Mouse (Mus musculus): Measurements from ENCODE around the gene Cdh20. TPM values are rescaled to one million over a fixed set of nuclear protein-coding genes. Genes with fewer than 3 reads are reported as not detected.

Cdh20 gene
- total and polyA plus RNA-seq, 3 experiments: not detected

- Histone ChIP-seq H3K79me2 (replicated peaks; ENCODE audit: control insufficient read depth, extremely low read depth, insufficient read depth, poor library complexity, severe bottlenecking) (no peaks in the 10 kb centered on the region), H3K36me3 (replicated peaks in 1 of 2; ENCODE audit: control insufficient read depth in 1 of 2, insufficient read depth in 1 of 2, low read length in 1 of 2) (no peaks in the 10 kb centered on the region), H3K4me3 (replicated peaks in 1 of 3; ENCODE audit: low read depth in 2 of 3, low read length in 2 of 3, poor library complexity in 1 of 3) (no peak overlapping the region), H3K27ac (ENCODE audit: insufficient read depth, low read depth) (no peak overlapping the region), H3K9me3 (replicated peaks; ENCODE audit: low read length) (peaks cover 56% of the 10 kb centered on the region), H3K27me3 (replicated peaks) (no peaks in the 10 kb centered on the region), H3K9ac (ENCODE audit: insufficient read depth, low read depth) (no peak overlapping the region), H3K4me1 (ENCODE audit: control insufficient read depth in 1 of 2, insufficient read depth in 2 of 2) (no peaks in the 10 kb centered on the region), H3K4me2 (ENCODE audit: insufficient read depth, low read depth, poor library complexity, severe bottlenecking) (no peak overlapping the region)
- in situ Hi-C loops (cut with MboI; ENCODE audit: low pct_ligation_motif_present, low pct_unique_long_range_greater_than_20kb, low sequenced_read_pairs): no loop called here
- dilution Hi-C loops (cut with MboI; ENCODE audit: extremely low pct_ligation_motif_present, extremely low pct_unique_long_range_greater_than_20kb, low sequenced_read_pairs): no loop called here
- TF ChIP-seq BHLHE40 (IDR thresholded peaks at IDR 0.05; ENCODE audit: low read depth, low read length) (no peak), RCOR1 (conservative IDR thresholded peaks at IDR 0.05; ENCODE audit: low read depth, low read length) (no peak), MYC (IDR thresholded peaks at IDR 0.05; ENCODE audit: low read depth, low read length) (no peak), PAX5 (IDR thresholded peaks at IDR 0.05; ENCODE audit: low read length) (no peak), IRF4 (IDR thresholded peaks at IDR 0.05; ENCODE audit: low read depth, low read length) (no peak), ZKSCAN1 (IDR thresholded peaks at IDR 0.05; ENCODE audit: borderline replicate concordance, low read depth, low read length) (no peak), NRF1 (IDR thresholded peaks at IDR 0.05; ENCODE audit: low read depth, low read length) (no peak), ETS1 (conservative IDR thresholded peaks at IDR 0.05; ENCODE audit: low read depth, low read length) (no peak), NELFE (IDR thresholded peaks at IDR 0.05; ENCODE audit: low read depth, low read length) (no peak), EP300 (IDR thresholded peaks at IDR 0.05; ENCODE audit: low read length) (no peak), E2F4 (IDR thresholded peaks at IDR 0.05; ENCODE audit: insufficient replicate concordance, low read depth, low read length) (no peak), ELF1 (IDR thresholded peaks at IDR 0.05; ENCODE audit: low read depth, low read length) (no peak), POLR2A (IDR thresholded peaks at IDR 0.05; ENCODE audit: low read depth, low read length) (no peak), HCFC1 (IDR thresholded peaks at IDR 0.05; ENCODE audit: low read depth, low read length) (no peak)
- DNase-seq (ENCODE audit: extremely low read depth): no peak
Observed at GRCm38 (mm10) chr1:104771937-104772336, 3.6 kb downstream of the Cdh20 start.

GRCm38 (mm10) chr1:104773207-104773606 lies 4.9 kb downstream of the Cdh20 start:
- dilution Hi-C loops (cut with MboI; ENCODE audit: extremely low pct_ligation_motif_present, extremely low pct_unique_long_range_greater_than_20kb, low sequenced_read_pairs): no loop called here
- in situ Hi-C loops (cut with MboI; ENCODE audit: low pct_ligation_motif_present, low pct_unique_long_range_greater_than_20kb, low sequenced_read_pairs): no loop called here
- no peaks in the 10 kb centered on the region for H3K79me2 ChIP-seq (replicated peaks; ENCODE audit: control insufficient read depth, extremely low read depth, insufficient read depth, poor library complexity, severe bottlenecking)
- H3K4me2 ChIP-seq (ENCODE audit: insufficient read depth, low read depth, poor library complexity, severe bottlenecking): no peak overlapping the region
- no peaks in the 10 kb centered on the region for H3K4me1 ChIP-seq (ENCODE audit: control insufficient read depth in 1 of 2, insufficient read depth in 2 of 2)
- H3K36me3 ChIP-seq (replicated peaks in 1 of 2; ENCODE audit: control insufficient read depth in 1 of 2, insufficient read depth in 1 of 2, low read length in 1 of 2): no peaks in the 10 kb centered on the region
- peaks cover 49% of the 10 kb centered on the region for H3K9me3 ChIP-seq (replicated peaks; ENCODE audit: low read length)
- no peaks in the 10 kb centered on the region for H3K27me3 ChIP-seq (replicated peaks)
- no peak overlapping the region for H3K9ac ChIP-seq (ENCODE audit: insufficient read depth, low read depth)
- TF ChIP-seq JUND (conservative IDR thresholded peaks at IDR 0.05; ENCODE audit: low read depth, low read length) (no peak), NELFE (IDR thresholded peaks at IDR 0.05; ENCODE audit: low read depth, low read length) (no peak), HCFC1 (IDR thresholded peaks at IDR 0.05; ENCODE audit: low read depth, low read length) (no peak), POLR2AphosphoS2 (IDR thresholded peaks at IDR 0.05; ENCODE audit: low read depth, low read length) (no peak), CHD2 (IDR thresholded peaks at IDR 0.05; ENCODE audit: low read length) (no peak), ELF1 (IDR thresholded peaks at IDR 0.05; ENCODE audit: low read depth, low read length) (no peak), PAX5 (IDR thresholded peaks at IDR 0.05; ENCODE audit: low read length) (no peak), POLR2A (IDR thresholded peaks at IDR 0.05; ENCODE audit: low read depth, low read length) (no peak), ZNF384 (IDR thresholded peaks at IDR 0.05; ENCODE audit: low read depth, low read length) (no peak), MAFK (IDR thresholded peaks at IDR 0.05; ENCODE audit: insufficient replicate concordance, low read length) (no peak), NRF1 (IDR thresholded peaks at IDR 0.05; ENCODE audit: low read depth, low read length) (no peak), USF1 (IDR thresholded peaks at IDR 0.05; ENCODE audit: low read depth, low read length) (no peak), MXI1 (IDR thresholded peaks at IDR 0.05; ENCODE audit: low read depth, low read length) (no peak), RCOR1 (conservative IDR thresholded peaks at IDR 0.05; ENCODE audit: low read depth, low read length) (no peak)
- no peak overlapping the region for H3K27ac ChIP-seq (ENCODE audit: insufficient read depth, low read depth)
- H3K4me3 ChIP-seq (replicated peaks in 1 of 3; ENCODE audit: low read depth in 2 of 3, low read length in 2 of 3, poor library complexity in 1 of 3): no peak overlapping the region
- DNase-seq (ENCODE audit: extremely low read depth): no peak
